Mouse (Mus musculus): ENCODE measurements around the gene Napa. TPM values are rescaled to one million over a fixed set of nuclear protein-coding genes. Genes with fewer than 3 reads are reported as not detected.
A peak's percentile ranks its signal among the peaks of the same experiment; 100 is the strongest.

Napa gene
- polyA plus RNA-seq, 1 experiment from 2014 or later, result 168 TPM

GRCm38 (mm10) chr7:16099901-16100300, 1.6 kb downstream of the Napa start:
- Histone ChIP-seq H3K9ac (peak overlapping the region; percentile 98), H3K36me3 (ENCODE audit: insufficient read depth) (peaks cover 38% of the 10 kb centered on the region), H3K9me3 (ENCODE audit: low read depth, low read length) (no peaks in the 10 kb centered on the region), H3K27me3 (ENCODE audit: insufficient read depth, low read length) (no peaks in the 10 kb centered on the region), H3K4me3 (ENCODE audit: low read depth, low read length) (peak overlapping the region; percentile 97), H3K4me2 (peak overlapping the region; percentile 93), H3K27ac (ENCODE audit: low read depth) (no peak overlapping the region), H3K4me1 (ENCODE audit: insufficient read depth) (0 out of 2 replicates have a peak, but pooled peaks cover 5% of the 10 kb centered on the region)
- no peak for TF ChIP-seq CTCF (IDR thresholded peaks at IDR 0.05; ENCODE audit: low read depth)
- DNase-seq (no peak), ATAC-seq (ENCODE audit: insufficient read depth) (no peak)
- WGBS, result 72% methylated on average over 4 of the region's 4 CpGs

GRCm38 (mm10) chr7:16101081-16101480, 2.8 kb downstream of the Napa start:
- no peak overlapping the region for H3K4me3 ChIP-seq (ENCODE audit: low read depth, low read length)

GRCm38 (mm10) chr7:16101726-16102475, 3.6 kb downstream of the Napa start:
- DNase-seq, result no peak
- Histone ChIP-seq H3K36me3 (ENCODE audit: insufficient read depth) (peaks cover 38% of the 10 kb centered on the region), H3K4me1 (ENCODE audit: insufficient read depth) (0 out of 2 replicates have a peak, but pooled peaks cover 5% of the 10 kb centered on the region), H3K27me3 (ENCODE audit: insufficient read depth, low read length) (no peaks in the 10 kb centered on the region), H3K9ac (peak overlapping the region; percentile 6; the same call in 1 of the 2 replicates), H3K27ac (ENCODE audit: low read depth) (no peak overlapping the region), H3K4me3 (ENCODE audit: low read depth, low read length) (no peak overlapping the region), H3K9me3 (ENCODE audit: low read depth, low read length) (no peaks in the 10 kb centered on the region), H3K4me2 (no peak overlapping the region)
- no peak for TF ChIP-seq CTCF (IDR thresholded peaks at IDR 0.05; ENCODE audit: low read depth)
- ATAC-seq (ENCODE audit: insufficient read depth), result no peak
- WGBS, result 53% methylated on average over 15 of the region's 15 CpGs

More at GRCm38 (mm10) chr7:16101081-16101480, 2.8 kb downstream of the Napa start:
- Histone ChIP-seq H3K36me3 (ENCODE audit: insufficient read depth) (peaks cover 38% of the 10 kb centered on the region), H3K9me3 (ENCODE audit: low read depth, low read length) (no peaks in the 10 kb centered on the region), H3K9ac (no peak overlapping the region), H3K27me3 (ENCODE audit: insufficient read depth, low read length) (no peaks in the 10 kb centered on the region), H3K4me1 (ENCODE audit: insufficient read depth) (0 out of 2 replicates have a peak, but pooled peaks cover 5% of the 10 kb centered on the region), H3K27ac (ENCODE audit: low read depth) (no peak overlapping the region), H3K4me2 (no peak overlapping the region)
- WGBS, result 74% methylated on average over 7 of the region's 7 CpGs
- ATAC-seq (ENCODE audit: insufficient read depth) (no peak), DNase-seq (no peak)
- TF ChIP-seq CTCF (IDR thresholded peaks at IDR 0.05; ENCODE audit: low read depth), result no peak

GRCm38 (mm10) chr7:16102686-16103226, 4.5 kb downstream of the Napa start:
- H3K9ac ChIP-seq, result no peak overlapping the region
- DNase-seq (no peak), ATAC-seq (ENCODE audit: insufficient read depth) (no peak)
- 76% methylated on average over 5 of the region's 5 CpGs for WGBS
- H3K27me3 ChIP-seq (ENCODE audit: insufficient read depth, low read length), result no peaks in the 10 kb centered on the region
- no peak for TF ChIP-seq CTCF (IDR thresholded peaks at IDR 0.05; ENCODE audit: low read depth)
- no peak overlapping the region for H3K4me2 ChIP-seq
- no peak overlapping the region for H3K27ac ChIP-seq (ENCODE audit: low read depth)
- peaks cover 42% of the 10 kb centered on the region for H3K36me3 ChIP-seq (ENCODE audit: insufficient read depth)
- H3K4me3 ChIP-seq (ENCODE audit: low read depth, low read length), result no peak overlapping the region
- no peaks in the 10 kb centered on the region for H3K9me3 ChIP-seq (ENCODE audit: low read depth, low read length)
- H3K4me1 ChIP-seq (ENCODE audit: insufficient read depth), result 0 out of 2 replicates have a peak, but pooled peaks cover 5% of the 10 kb centered on the region

- DNase-seq (no peak), ATAC-seq (ENCODE audit: insufficient read depth) (no peak)
- Histone ChIP-seq H3K36me3 (ENCODE audit: insufficient read depth) (peaks cover 52% of the 10 kb centered on the region), H3K27ac (ENCODE audit: low read depth) (no peak overlapping the region), H3K9ac (no peak overlapping the region), H3K4me3 (ENCODE audit: low read depth, low read length) (no peak overlapping the region), H3K4me2 (no peak overlapping the region), H3K27me3 (ENCODE audit: insufficient read depth, low read length) (no peaks in the 10 kb centered on the region), H3K4me1 (ENCODE audit: insufficient read depth) (0 out of 2 replicates have a peak, but pooled peaks cover 5% of the 10 kb centered on the region), H3K9me3 (ENCODE audit: low read depth, low read length) (no peaks in the 10 kb centered on the region)
- WGBS, result 69% methylated on average over 6 of the region's 6 CpGs
- no peak for TF ChIP-seq CTCF (IDR thresholded peaks at IDR 0.05; ENCODE audit: low read depth)
These were observed 5.5 kb downstream of the Napa start for GRCm38 (mm10) chr7:16103760-16104159.

GRCm38 (mm10) chr7:16104611-16105388, 6.5 kb downstream of the Napa start:
- Histone ChIP-seq H3K4me2 (no peak overlapping the region), H3K9ac (no peak overlapping the region), H3K27ac (ENCODE audit: low read depth) (no peak overlapping the region), H3K9me3 (ENCODE audit: low read depth, low read length) (no peaks in the 10 kb centered on the region), H3K4me1 (ENCODE audit: insufficient read depth) (no peaks in the 10 kb centered on the region), H3K27me3 (ENCODE audit: insufficient read depth, low read length) (no peaks in the 10 kb centered on the region), H3K4me3 (ENCODE audit: low read depth, low read length) (no peak overlapping the region), H3K36me3 (ENCODE audit: insufficient read depth) (peaks cover 62% of the 10 kb centered on the region)
- TF ChIP-seq CTCF (IDR thresholded peaks at IDR 0.05; ENCODE audit: low read depth), result no peak
- DNase-seq (no peak), ATAC-seq (ENCODE audit: insufficient read depth) (no peak)
- 88% methylated on average over 7 of the region's 7 CpGs for WGBS

Measured in lung, embryonic 14.5 days (tissue).